Mouse (Mus musculus) neural tube, embryonic 14.5 days (tissue): ENCODE data around the gene Ackr3. TPM values are rescaled to one million over a fixed set of nuclear protein-coding genes. Genes with fewer than 3 reads are reported as not detected.

ENCODE experiments used
- ATAC-seq: fragments of 200-750 bp; cut with Nextera tagmentation; 2 replicates; pipeline ENCODE4 v1.8.0; 2017; ENCODE audit warnings: low read depth, mild to moderate bottlenecking, moderate TSS enrichment, moderate library complexity
- H3K27ac ChIP-seq: fragments of 300-500 bp; sonication (generic); 2 replicates; pipeline ENCODE4 v1.5.1; 2014; ENCODE audit warnings: low read depth, mild to moderate bottlenecking, control low read depth, low read length, moderate library complexity, mixed read lengths
- H3K27me3 ChIP-seq: fragments of 300-500 bp; sonication (generic); 2 replicates; pipeline ENCODE4 v1.6.1; 2014; ENCODE audit warnings: low read length; ENCODE audit not compliant: control insufficient read depth, insufficient read depth
- H3K36me3 ChIP-seq: fragments of 300-500 bp; sonication (generic); 2 replicates; pipeline ENCODE4 v1.6.1; 2014; ENCODE audit warnings: low read length, mixed read lengths; ENCODE audit not compliant: control insufficient read depth, insufficient read depth
- H3K4me1 ChIP-seq: fragments of 300-500 bp; sonication (generic); 2 replicates; pipeline ENCODE4 v1.6.1; 2014; ENCODE audit warnings: low read length; ENCODE audit not compliant: control insufficient read depth, insufficient read depth
- H3K4me2 ChIP-seq: fragments of 300-500 bp; sonication (generic); 2 replicates; pipeline ENCODE4 v1.6.1; 2014; ENCODE audit warnings: mild to moderate bottlenecking, low read depth, low read length, control low read depth
- H3K4me3 ChIP-seq: fragments of 300-500 bp; sonication (generic); 2 replicates; pipeline ENCODE4 v1.5.1; 2014; ENCODE audit warnings: low read depth, low read length, control low read depth, mixed read lengths
- H3K9ac ChIP-seq: fragments of 300-500 bp; sonication (generic); replicated peaks from 2 replicates; pipeline ENCODE4 v1.6.1; 2014; ENCODE audit warnings: low read depth, mild to moderate bottlenecking, control low read depth, low read length, mixed read lengths
- H3K9me3 ChIP-seq: fragments of 300-500 bp; sonication (generic); 2 replicates; pipeline ENCODE4 v1.6.1; 2016; ENCODE audit warnings: low read length; ENCODE audit not compliant: control insufficient read depth
- WGBS: fragments of 180-500 bp; shearing (Covaris S2); extraction: QIAGEN DNeasy Blood & Tissue Kit; methylation state at CpG from one replicate; pipeline ENCODE4 v1.1.7; 2014; 5-methylcytosine and 5-hydroxymethylcytosine counted together
- polyA plus RNA-seq: library from polyadenylated mRNA; unstranded; fragments of >200 nt; fragmentation: Nextera tagmentation; extraction: Ambion mirVana; gene quantifications from 2 replicates; pipeline ENCODE4 v1.2.1, GENCODE M21; 2014

Ackr3 gene
- polyA plus RNA-seq, 1 experiment from 2014 or later: 8.7 TPM

GRCm38 (mm10) chr1:90215881-90216280, 12.1 kb downstream of the Ackr3 start:
- no peak overlapping the region for H3K27ac ChIP-seq
- H3K36me3 ChIP-seq: no peaks in the 10 kb centered on the region; the same call in 1 of the 2 replicates
- H3K4me2 ChIP-seq: no peak overlapping the region
- no peaks in the 10 kb centered on the region for H3K27me3 ChIP-seq
- 91% methylated on average over 2 of the region's 2 CpGs for WGBS
- H3K4me3 ChIP-seq: no peak overlapping the region
- no peak overlapping the region for H3K9ac ChIP-seq
- H3K4me1 ChIP-seq: peaks cover 8% of the 10 kb centered on the region
- ATAC-seq: no peak
- no peaks in the 10 kb centered on the region for H3K9me3 ChIP-seq

DNA sequence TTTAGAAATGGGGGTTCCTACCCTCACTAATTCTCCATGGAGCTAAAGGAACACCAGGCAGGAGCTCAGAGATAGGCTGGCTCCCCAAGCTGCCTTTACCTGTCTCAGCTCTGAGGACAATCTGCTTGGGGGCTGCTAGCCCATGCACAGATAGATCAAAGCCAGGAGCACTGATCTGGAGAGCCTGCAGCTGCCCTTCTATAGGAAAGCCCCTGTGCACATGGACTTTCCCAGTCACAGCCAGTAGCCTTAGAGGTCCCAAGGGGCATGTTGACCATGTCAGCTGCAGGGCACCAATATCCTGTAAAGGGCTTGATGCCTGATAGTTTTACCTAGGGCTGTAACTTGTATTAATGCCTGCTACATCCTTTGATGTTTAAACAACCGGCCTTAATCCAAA, 12.6 kb downstream of the Ackr3 start:
- Histone ChIP-seq H3K27ac (no peak overlapping the region), H3K4me1 (peaks cover 12% of the 10 kb centered on the region), H3K4me3 (no peak overlapping the region), H3K9ac (no peak overlapping the region), H3K27me3 (no peaks in the 10 kb centered on the region), H3K36me3 (no peaks in the 10 kb centered on the region; the same call in 1 of the 2 replicates), H3K4me2 (no peak overlapping the region), H3K9me3 (no peaks in the 10 kb centered on the region)
- ATAC-seq: no peak
- WGBS: 62% methylated on average over 1 of the region's 1 CpGs

DNA sequence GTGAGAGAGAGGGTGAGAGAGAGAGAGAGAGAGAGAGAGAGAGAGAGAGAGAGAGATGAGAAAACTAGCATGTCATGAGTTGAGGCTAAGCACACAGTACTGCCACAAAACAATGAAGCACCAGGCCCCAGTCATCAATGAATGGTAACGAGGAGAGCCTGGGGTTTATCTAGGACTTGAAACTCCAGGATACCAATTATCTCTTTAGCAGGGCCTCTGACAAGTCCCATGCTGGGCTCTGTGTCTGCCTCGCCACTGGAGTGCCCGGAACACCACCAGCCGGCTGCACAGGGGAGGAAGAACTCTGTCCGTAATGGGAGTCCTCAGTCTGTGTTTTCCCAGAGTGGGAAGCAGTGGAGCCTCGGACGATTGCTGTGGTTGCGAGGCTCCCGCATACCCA, 16.5 kb downstream of the Ackr3 start:
- no peak overlapping the region for H3K4me2 ChIP-seq
- ATAC-seq: no peak
- no peak overlapping the region for H3K4me3 ChIP-seq
- H3K9ac ChIP-seq: no peak overlapping the region
- H3K4me1 ChIP-seq: peaks cover 28% of the 10 kb centered on the region
- no peaks in the 10 kb centered on the region for H3K9me3 ChIP-seq
- no peak overlapping the region for H3K27ac ChIP-seq
- 13% methylated on average over 9 of the region's 9 CpGs for WGBS
- H3K36me3 ChIP-seq: no peaks in the 10 kb centered on the region; the same call in 1 of the 2 replicates
- no peaks in the 10 kb centered on the region for H3K27me3 ChIP-seq

DNA sequence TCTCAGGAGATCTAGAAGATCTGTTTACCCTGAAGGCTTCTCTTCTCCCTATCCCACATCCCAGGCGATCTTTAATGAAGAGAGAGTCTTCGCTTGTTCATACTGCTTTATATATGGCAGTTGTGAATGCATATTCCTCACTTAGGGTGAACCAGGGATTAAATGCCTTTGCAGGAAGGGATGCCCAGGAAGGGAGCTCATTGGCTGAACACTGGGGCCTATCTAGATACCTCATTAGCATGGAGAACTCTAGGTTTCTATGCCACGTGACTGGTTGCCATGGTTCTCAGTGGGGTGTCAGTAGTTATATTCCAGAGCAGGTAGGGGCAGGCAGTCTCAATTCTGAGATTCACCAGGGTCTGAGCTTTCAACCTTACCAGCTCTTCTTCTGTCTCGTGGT, 17.1 kb downstream of the Ackr3 start:
- Histone ChIP-seq H3K4me3 (no peak overlapping the region), H3K4me2 (no peak overlapping the region), H3K9ac (no peak overlapping the region), H3K4me1 (peaks cover 28% of the 10 kb centered on the region), H3K27ac (peak overlapping the region; percentile 22; the same call in 1 of the 2 replicates), H3K36me3 (no peaks in the 10 kb centered on the region), H3K9me3 (no peaks in the 10 kb centered on the region), H3K27me3 (no peaks in the 10 kb centered on the region)
- WGBS: 58% methylated on average over 4 of the region's 4 CpGs
- ATAC-seq: no peak

DNA sequence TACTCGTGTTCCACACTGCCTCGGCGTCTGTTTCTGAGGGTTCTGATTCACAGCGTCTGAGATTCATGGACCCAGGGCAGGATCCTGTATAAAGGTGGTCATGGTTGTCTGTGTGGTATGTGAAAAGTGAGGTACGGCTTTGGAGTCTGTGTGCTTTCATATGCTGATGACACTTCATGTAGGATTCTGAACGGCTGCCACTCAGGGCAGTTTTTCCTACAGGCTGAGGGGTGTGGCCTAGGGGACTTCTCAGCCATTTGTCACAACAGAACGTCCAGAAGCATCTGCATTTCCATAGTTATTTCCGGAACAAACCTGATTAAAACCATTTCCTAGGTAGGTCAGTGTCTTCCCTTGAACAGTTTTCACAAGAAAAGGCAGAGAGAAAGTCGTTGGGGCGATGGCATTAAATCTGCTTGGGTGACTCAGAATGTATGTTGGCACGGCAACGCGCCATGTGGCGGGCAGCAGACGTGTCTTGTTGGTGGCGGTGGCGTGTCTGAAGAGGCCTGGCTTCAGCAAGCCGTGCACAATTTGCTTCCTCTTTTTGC, 18.1 kb downstream of the Ackr3 start:
- H3K4me3 ChIP-seq: no peak overlapping the region
- H3K4me2 ChIP-seq: peak overlapping the region; percentile 23; the same call in 1 of the 2 replicates
- peaks cover 28% of the 10 kb centered on the region for H3K4me1 ChIP-seq
- no peaks in the 10 kb centered on the region for H3K9me3 ChIP-seq
- H3K9ac ChIP-seq: no peak overlapping the region
- peak; percentile 64; the same call in 1 of the 2 replicates for ATAC-seq
- 16% methylated on average over 18 of the region's 18 CpGs for WGBS
- no peaks in the 10 kb centered on the region for H3K36me3 ChIP-seq
- no peaks in the 10 kb centered on the region for H3K27me3 ChIP-seq
- H3K27ac ChIP-seq: peak overlapping the region; percentile 70

- Histone ChIP-seq H3K4me1 (peaks cover 28% of the 10 kb centered on the region), H3K9me3 (no peaks in the 10 kb centered on the region), H3K4me2 (peak overlapping the region; percentile 23; the same call in 1 of the 2 replicates), H3K36me3 (no peaks in the 10 kb centered on the region), H3K27me3 (no peaks in the 10 kb centered on the region), H3K27ac (peak overlapping the region; percentile 70), H3K9ac (no peak overlapping the region; the same call in 1 of the 2 replicates), H3K4me3 (no peak overlapping the region)
- peak; percentile 24; the same call in 1 of the 2 replicates for ATAC-seq
- 13% methylated on average over 17 of the region's 17 CpGs for WGBS
Measured at GRCm38 (mm10) chr1:90222427-90222901, 18.7 kb downstream of the Ackr3 start.

DNA sequence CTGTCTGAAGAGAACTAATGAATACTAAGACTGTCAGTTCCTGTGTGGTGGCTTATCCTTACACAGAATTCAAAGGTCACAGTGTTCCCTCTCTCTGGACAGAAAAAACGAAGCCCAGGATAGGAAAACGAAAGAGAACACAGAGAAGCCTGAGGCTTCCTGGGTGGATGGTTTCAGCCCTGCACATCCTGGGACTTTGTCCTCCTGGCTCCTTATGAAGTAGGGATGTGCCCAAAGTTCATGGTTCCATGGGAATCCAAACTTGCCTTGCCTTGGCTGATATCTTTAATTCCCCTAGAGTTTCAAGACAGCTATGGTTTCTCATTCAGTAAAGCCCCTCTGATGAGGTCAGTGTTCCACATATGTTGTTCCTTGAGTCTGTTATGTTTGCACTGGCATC, 19.2 kb downstream of the Ackr3 start:
- Histone ChIP-seq H3K4me1 (peaks cover 28% of the 10 kb centered on the region), H3K9ac (no peak overlapping the region; the same call in 1 of the 2 replicates), H3K27ac (peak overlapping the region; percentile 70), H3K27me3 (no peaks in the 10 kb centered on the region), H3K9me3 (no peaks in the 10 kb centered on the region), H3K4me2 (no peak overlapping the region; the same call in 1 of the 2 replicates), H3K36me3 (no peaks in the 10 kb centered on the region), H3K4me3 (no peak overlapping the region)
- WGBS: 13% methylated on average over 2 of the region's 2 CpGs
- no peak for ATAC-seq

DNA sequence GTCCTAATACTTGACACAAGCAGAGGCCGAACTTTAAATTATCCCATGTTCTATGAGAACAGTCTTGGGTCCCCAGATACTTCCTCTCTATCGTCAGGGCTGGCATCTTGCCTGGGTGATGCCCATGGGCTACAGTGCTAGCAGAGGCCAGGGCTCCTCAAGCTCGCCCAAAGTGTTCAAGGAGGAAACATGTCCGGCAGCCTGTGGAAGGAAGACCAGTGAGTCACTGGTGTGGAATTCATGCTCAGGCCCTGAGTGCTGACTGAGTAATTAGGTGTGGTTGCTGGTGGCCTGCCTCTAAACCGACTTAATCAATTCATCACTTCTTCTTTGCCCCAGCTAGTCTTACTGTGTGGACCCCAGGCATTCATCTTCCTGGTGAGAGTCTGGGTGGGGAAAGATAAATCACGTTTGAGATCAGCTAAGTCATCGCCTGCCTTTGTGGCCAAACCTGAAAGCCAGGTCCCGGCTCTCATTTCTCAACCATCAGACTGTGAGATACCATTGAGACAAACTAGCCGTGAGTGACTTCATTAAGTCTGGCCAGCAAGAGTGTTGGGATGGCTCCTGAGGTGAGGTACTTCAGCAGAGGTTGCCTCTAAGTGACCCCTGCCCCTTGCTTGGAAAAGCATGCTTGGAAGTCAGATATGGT, 21.9 kb downstream of the Ackr3 start:
- no peak overlapping the region for H3K27ac ChIP-seq
- no peak overlapping the region for H3K9ac ChIP-seq
- 59% methylated on average over 9 of the region's 9 CpGs for WGBS
- peaks cover 25% of the 10 kb centered on the region for H3K4me1 ChIP-seq
- no peak overlapping the region for H3K4me3 ChIP-seq
- H3K27me3 ChIP-seq: no peaks in the 10 kb centered on the region
- no peak overlapping the region for H3K4me2 ChIP-seq
- H3K36me3 ChIP-seq: no peaks in the 10 kb centered on the region
- H3K9me3 ChIP-seq: no peaks in the 10 kb centered on the region
- ATAC-seq: no peak

GRCm38 (mm10) chr1:90227684-90228322, 24.0 kb downstream of the Ackr3 start:
- Histone ChIP-seq H3K4me2 (no peak overlapping the region), H3K27me3 (no peaks in the 10 kb centered on the region), H3K27ac (no peak overlapping the region), H3K4me3 (no peak overlapping the region), H3K36me3 (no peaks in the 10 kb centered on the region), H3K9ac (no peak overlapping the region), H3K4me1 (peaks cover 11% of the 10 kb centered on the region; the same call in 1 of the 2 replicates), H3K9me3 (no peaks in the 10 kb centered on the region)
- 22% methylated on average over 12 of the region's 12 CpGs for WGBS
- no peak for ATAC-seq
